Mouse (Mus musculus): ENCODE data around the gene Etfrf1. TPM values are rescaled to one million over a fixed set of nuclear protein-coding genes. Genes with fewer than 3 reads are reported as not detected.

The Etfrf1 gene
- total and polyA plus RNA-seq, 2 experiments from 2014 or later, result 18.2 to 26.7 TPM

DNA sequence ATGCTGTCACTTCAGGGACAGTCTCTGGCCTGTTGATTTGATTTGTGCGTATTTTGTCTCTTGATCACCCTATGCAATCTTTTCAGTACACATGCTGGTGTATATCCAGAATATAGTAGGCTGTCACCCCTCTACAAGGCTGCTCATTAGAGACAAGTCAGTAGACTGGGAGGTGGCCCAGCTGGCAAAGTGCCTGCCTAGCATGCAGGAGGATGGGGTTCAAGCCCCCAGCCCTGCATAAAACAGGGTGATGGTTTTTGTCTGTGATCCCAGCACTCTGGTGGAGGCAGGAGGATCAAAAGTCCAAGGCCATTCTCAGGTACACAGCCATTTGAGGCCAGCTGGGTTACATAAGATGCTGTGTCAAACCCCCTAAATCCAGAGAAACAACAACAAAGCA is 24.8 kb upstream of the Etfrf1 start:
- ATAC-seq (no peak), DNase-seq (no peak)
- WGBS, result 70% methylated on average over 1 of the region's 1 CpGs
- H3K4me2 ChIP-seq (ENCODE audit: low read depth), result no peak overlapping the region
- no peaks in the 10 kb centered on the region for H3K36me3 ChIP-seq (ENCODE audit: insufficient read depth)
- 0 out of 2 replicates have a peak overlapping the region, but pooled peaks have one; percentile 4 for H3K9ac ChIP-seq
- H3K27ac ChIP-seq (ENCODE audit: low read depth, low read length), result no peak overlapping the region
- no peaks in the 10 kb centered on the region for H3K4me1 ChIP-seq (ENCODE audit: insufficient read depth)
- TF ChIP-seq CTCF (IDR thresholded peaks at IDR 0.05; ENCODE audit: low read depth), result no peak
- H3K4me3 ChIP-seq (ENCODE audit: low read depth, low read length), result no peak overlapping the region
- no peaks in the 10 kb centered on the region for H3K9me3 ChIP-seq (ENCODE audit: low read length)
- no peaks in the 10 kb centered on the region for H3K27me3 ChIP-seq (ENCODE audit: insufficient read depth, low read length)

DNA sequence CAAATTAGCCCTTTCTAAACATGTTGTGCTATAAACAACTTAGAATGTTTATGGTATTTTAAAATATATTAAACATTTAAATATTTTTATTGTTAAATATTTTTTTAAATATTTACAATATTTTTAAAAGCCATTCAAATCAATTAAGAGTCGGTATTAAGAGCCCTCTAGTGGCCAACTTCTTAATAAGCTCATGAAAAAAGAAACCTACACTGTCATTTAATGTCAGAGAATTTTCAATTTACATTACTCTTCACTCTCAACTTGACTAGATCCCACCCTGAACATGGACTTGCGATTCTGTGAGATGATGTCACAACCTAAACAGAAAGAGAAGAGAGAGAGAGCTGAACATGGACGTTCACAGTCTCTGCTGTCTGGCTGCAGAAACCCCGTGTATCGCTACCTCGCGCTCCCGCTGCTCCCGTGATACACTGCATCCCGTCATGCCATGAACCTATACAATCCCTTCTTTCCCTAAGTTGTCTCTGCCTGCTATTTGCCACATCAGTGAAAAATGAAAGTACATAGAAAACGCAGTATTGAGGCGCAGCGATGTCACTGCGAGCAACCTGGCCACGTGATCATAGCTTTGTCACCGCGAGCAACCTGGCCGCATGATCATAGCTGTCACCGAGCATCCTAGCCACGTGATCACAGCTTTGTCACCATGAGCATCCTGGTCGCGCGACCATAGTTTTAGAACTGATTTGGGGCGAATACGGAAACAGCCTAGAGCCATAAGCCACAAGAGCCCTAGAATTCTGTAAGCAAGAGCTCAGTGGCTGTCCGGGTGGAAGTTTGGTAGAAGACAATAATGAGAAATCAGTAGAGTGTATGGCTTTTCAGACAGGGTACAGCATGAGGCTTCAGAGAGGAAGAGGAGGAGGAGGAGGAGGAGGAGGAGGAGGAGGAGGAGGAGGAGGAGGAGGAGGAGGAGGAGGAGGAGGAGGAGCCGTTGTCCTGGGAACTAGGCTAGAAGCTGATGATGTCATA is 23.5 kb upstream of the Etfrf1 start:
- H3K4me1 ChIP-seq (ENCODE audit: insufficient read depth), result no peaks in the 10 kb centered on the region
- no peaks in the 10 kb centered on the region for H3K9me3 ChIP-seq (ENCODE audit: low read length)
- H3K27me3 ChIP-seq (ENCODE audit: insufficient read depth, low read length), result no peaks in the 10 kb centered on the region
- peak overlapping the region; percentile 45; the same call in 1 of the 2 replicates for H3K9ac ChIP-seq
- H3K36me3 ChIP-seq (ENCODE audit: insufficient read depth), result no peaks in the 10 kb centered on the region
- ATAC-seq (peak; percentile 92), DNase-seq (peak; percentile 73)
- H3K27ac ChIP-seq (ENCODE audit: low read depth, low read length), result peak overlapping the region; percentile 66
- TF ChIP-seq CTCF (IDR thresholded peaks at IDR 0.05; ENCODE audit: low read depth), result peak; percentile 16; the same call in 1 of the 2 replicates
- H3K4me2 ChIP-seq (ENCODE audit: low read depth), result peak overlapping the region; percentile 38
- H3K4me3 ChIP-seq (ENCODE audit: low read depth, low read length), result peak overlapping the region; percentile 22
- 61% methylated on average over 27 of the region's 27 CpGs for WGBS

DNA sequence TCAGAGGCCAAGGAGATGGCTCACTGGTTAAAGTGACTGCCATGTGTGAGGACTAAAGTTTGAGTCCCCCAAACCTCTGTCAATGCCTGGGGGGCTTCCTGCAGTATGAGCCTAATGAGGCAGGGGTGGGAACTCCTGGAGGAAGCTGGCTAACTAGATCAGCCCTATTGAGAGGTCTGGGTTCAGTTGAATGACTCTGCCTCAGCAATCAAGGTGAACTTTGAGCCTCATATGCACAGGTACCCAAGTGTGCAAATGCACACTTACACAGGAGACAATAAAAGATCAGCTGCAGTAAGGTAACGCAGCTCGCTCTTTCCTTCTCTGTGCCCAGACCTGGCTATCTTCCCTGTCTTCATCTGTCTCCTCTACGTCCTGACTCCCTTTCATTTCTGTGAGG is 17.9 kb upstream of the Etfrf1 start:
- Histone ChIP-seq H3K4me3 (ENCODE audit: low read depth, low read length) (no peak overlapping the region), H3K9ac (no peak overlapping the region), H3K9me3 (ENCODE audit: low read length) (no peaks in the 10 kb centered on the region), H3K4me2 (ENCODE audit: low read depth) (no peak overlapping the region), H3K27ac (ENCODE audit: low read depth, low read length) (no peak overlapping the region), H3K27me3 (ENCODE audit: insufficient read depth, low read length) (no peaks in the 10 kb centered on the region), H3K36me3 (ENCODE audit: insufficient read depth) (no peaks in the 10 kb centered on the region), H3K4me1 (ENCODE audit: insufficient read depth) (no peaks in the 10 kb centered on the region)
- DNase-seq, result no peak
- ATAC-seq, result no peak
- WGBS, result 84% methylated on average over 3 of the region's 3 CpGs
- no peak for TF ChIP-seq CTCF (IDR thresholded peaks at IDR 0.05; ENCODE audit: low read depth)

DNA sequence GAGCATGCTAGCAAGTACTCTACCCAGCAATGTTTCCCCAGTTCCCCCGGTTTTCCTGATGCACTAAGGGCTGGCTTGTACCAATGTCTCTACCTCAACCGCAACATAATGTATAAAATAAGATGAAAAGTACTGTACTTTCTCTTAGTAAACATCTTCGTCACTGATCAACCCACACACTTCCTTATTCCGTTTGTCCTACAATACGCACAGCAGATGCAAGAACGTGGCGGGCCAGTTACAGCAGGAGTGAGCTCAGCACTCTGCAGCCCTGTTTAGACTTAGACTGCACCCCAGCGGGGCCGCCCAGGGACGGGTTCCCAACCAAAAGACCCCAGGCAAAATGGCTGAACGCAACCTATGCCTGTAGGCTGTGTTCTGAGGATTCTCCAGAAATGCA is 17.5 kb upstream of the Etfrf1 start:
- no peak for DNase-seq
- H3K4me3 ChIP-seq (ENCODE audit: low read depth, low read length), result no peak overlapping the region
- TF ChIP-seq CTCF (IDR thresholded peaks at IDR 0.05; ENCODE audit: low read depth), result no peak
- no peak overlapping the region for H3K9ac ChIP-seq
- no peak overlapping the region for H3K27ac ChIP-seq (ENCODE audit: low read depth, low read length)
- no peaks in the 10 kb centered on the region for H3K4me1 ChIP-seq (ENCODE audit: insufficient read depth)
- no peaks in the 10 kb centered on the region for H3K36me3 ChIP-seq (ENCODE audit: insufficient read depth)
- no peaks in the 10 kb centered on the region for H3K9me3 ChIP-seq (ENCODE audit: low read length)
- WGBS, result 84% methylated on average over 11 of the region's 11 CpGs
- no peaks in the 10 kb centered on the region for H3K27me3 ChIP-seq (ENCODE audit: insufficient read depth, low read length)
- H3K4me2 ChIP-seq (ENCODE audit: low read depth), result no peak overlapping the region
- no peak for ATAC-seq

DNA sequence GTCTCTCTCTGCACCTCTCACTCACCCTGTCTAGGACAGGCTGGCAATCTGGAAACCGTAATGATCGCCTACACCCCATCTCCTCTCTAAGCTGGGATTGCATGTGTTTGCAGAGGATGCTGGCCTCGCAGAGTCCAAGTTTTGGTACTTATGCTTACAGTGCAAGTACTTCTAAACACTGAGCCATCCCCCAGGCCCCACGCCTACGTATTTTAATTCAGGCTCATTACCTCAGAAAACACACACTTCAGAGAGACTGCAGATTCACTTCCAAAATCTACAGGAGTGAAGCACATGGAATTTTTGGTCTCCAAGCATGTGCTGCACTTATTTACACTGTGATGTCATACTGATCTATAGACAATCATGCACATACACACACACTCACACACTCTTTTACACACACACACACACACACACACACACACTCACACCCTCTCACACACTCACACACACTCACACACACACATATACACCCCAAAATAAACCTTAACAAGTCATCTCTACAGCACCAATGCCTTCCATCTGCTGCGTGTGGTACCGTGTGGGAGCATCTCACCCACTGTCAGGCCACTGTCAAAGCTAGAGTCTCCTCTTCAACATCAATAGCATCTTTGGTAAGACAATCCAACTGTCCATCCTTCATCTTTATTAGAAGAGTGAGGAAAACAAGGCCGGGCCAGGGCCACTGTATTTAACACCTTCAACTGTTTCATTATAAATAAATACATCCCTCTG is 12.8 kb upstream of the Etfrf1 start:
- H3K9me3 ChIP-seq (ENCODE audit: low read length), result no peaks in the 10 kb centered on the region
- no peak for DNase-seq

DNA sequence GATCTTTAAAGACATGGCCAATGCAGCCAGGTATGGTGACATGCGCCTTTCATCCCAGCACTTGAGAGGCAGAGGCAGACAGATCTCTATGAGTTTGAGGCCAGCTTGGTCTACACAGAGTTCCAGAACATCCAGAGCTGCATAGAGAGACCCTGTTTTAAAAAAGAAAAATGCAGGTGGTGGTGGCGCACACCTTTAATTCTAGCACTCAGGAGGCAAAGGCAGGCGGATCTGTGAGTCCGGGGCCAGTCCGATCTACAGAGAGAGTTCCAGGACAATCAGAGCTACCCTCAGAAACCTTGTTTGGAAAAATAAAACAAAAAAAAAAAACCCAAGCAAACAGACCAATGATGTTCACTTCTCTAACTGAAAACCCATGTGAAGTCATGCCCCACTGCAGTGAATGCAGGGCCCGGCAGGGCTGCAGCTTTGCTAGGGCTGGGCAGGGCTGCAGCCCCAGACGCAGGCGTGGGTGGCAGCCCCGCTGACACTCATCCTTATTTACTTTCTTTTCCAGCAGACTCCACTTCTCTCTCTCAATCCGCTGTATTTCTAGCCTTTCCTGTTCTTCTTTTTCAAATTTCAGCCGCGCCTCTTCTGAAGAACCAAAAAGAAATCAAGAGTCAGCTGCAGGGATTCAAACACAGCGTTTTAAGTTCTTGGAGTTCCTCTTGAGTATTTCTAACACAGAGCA is 8.4 kb upstream of the Etfrf1 start:
- H3K4me3 ChIP-seq (ENCODE audit: low read depth, low read length), result no peak overlapping the region
- H3K4me2 ChIP-seq (ENCODE audit: low read depth), result no peak overlapping the region
- H3K4me1 ChIP-seq (ENCODE audit: insufficient read depth), result no peaks in the 10 kb centered on the region
- H3K9me3 ChIP-seq (ENCODE audit: low read length), result no peaks in the 10 kb centered on the region
- H3K27ac ChIP-seq (ENCODE audit: low read depth, low read length), result no peak overlapping the region
- no peaks in the 10 kb centered on the region for H3K36me3 ChIP-seq (ENCODE audit: insufficient read depth)
- H3K9ac ChIP-seq, result no peak overlapping the region
- ATAC-seq, result no peak
- H3K27me3 ChIP-seq (ENCODE audit: insufficient read depth, low read length), result no peaks in the 10 kb centered on the region
- WGBS, result 83% methylated on average over 13 of the region's 13 CpGs
- no peak for TF ChIP-seq CTCF (IDR thresholded peaks at IDR 0.05; ENCODE audit: low read depth)
- DNase-seq, result no peak

More for the DNA sequence above, 12.8 kb upstream of the Etfrf1 start:
- WGBS, result 94% methylated on average over 8 of the region's 8 CpGs
- ATAC-seq, result no peak
- H3K4me3 ChIP-seq (ENCODE audit: low read depth, low read length), result no peak overlapping the region
- no peaks in the 10 kb centered on the region for H3K4me1 ChIP-seq (ENCODE audit: insufficient read depth)
- H3K4me2 ChIP-seq (ENCODE audit: low read depth), result no peak overlapping the region
- no peaks in the 10 kb centered on the region for H3K36me3 ChIP-seq (ENCODE audit: insufficient read depth)
- no peak overlapping the region for H3K27ac ChIP-seq (ENCODE audit: low read depth, low read length)
- no peak for TF ChIP-seq CTCF (IDR thresholded peaks at IDR 0.05; ENCODE audit: low read depth)
- H3K9ac ChIP-seq, result no peak overlapping the region
- no peaks in the 10 kb centered on the region for H3K27me3 ChIP-seq (ENCODE audit: insufficient read depth, low read length)

Data from forebrain, postnatal 0 days (tissue).